Mouse (Mus musculus) forebrain, embryonic 13.5 days (tissue): ENCODE results near the gene Kif17. TPM values are rescaled to one million over a fixed set of nuclear protein-coding genes. Genes with fewer than 3 reads are reported as not detected.

Experiments used
- ATAC-seq: fragments of 200-750 bp; cut with Nextera tagmentation; 2 replicates; pipeline ENCODE4 v1.8.0; 2017
- H3K27ac ChIP-seq: fragments of 300-500 bp; sonication (generic); 2 replicates; pipeline ENCODE4 v1.5.1; 2015; ENCODE audit warnings: inconsistent platforms, mild to moderate bottlenecking, moderate library complexity
- H3K27me3 ChIP-seq: fragments of 300-500 bp; sonication (generic); 2 replicates; pipeline ENCODE4 v1.6.1; 2015; ENCODE audit warnings: mild to moderate bottlenecking, inconsistent platforms
- H3K36me3 ChIP-seq: fragments of 300-500 bp; sonication (generic); 2 replicates; pipeline ENCODE4 v1.6.1; 2015; ENCODE audit warnings: mild to moderate bottlenecking, inconsistent platforms; ENCODE audit not compliant: poor library complexity, severe bottlenecking
- H3K4me1 ChIP-seq: fragments of 300-500 bp; sonication (generic); 2 replicates; pipeline ENCODE4 v1.6.1; 2015; ENCODE audit warnings: inconsistent platforms
- H3K4me2 ChIP-seq: fragments of 300-500 bp; sonication (generic); 2 replicates; pipeline ENCODE4 v1.6.1; 2015; ENCODE audit warnings: inconsistent platforms, mild to moderate bottlenecking, moderate library complexity
- H3K4me3 ChIP-seq: fragments of 300-500 bp; sonication (generic); 2 replicates; pipeline ENCODE4 v1.5.1; 2015; ENCODE audit warnings: mild to moderate bottlenecking, inconsistent platforms
- H3K9ac ChIP-seq: fragments of 300-500 bp; sonication (generic); 2 replicates; pipeline ENCODE4 v1.6.1; 2015; ENCODE audit warnings: mild to moderate bottlenecking, inconsistent platforms
- H3K9me3 ChIP-seq: fragments of 300-500 bp; sonication (generic); replicated peaks from 2 replicates; pipeline ENCODE4 v1.6.1; 2016; ENCODE audit warnings: inconsistent platforms
- WGBS: fragments of 180-500 bp; shearing (Covaris S2); methylation state at CpG from one replicate; pipeline ENCODE4 v1.1.7; 2015; 5-methylcytosine and 5-hydroxymethylcytosine counted together
- polyA plus RNA-seq: library from polyadenylated mRNA; unstranded; fragments of >200 nt; fragmentation: Nextera tagmentation; extraction: Ambion mirVana; gene quantifications from 2 replicates; pipeline ENCODE4 v1.2.1, GENCODE M21; 2015

The Kif17 gene
- polyA plus RNA-seq, 1 experiment from 2014 or later = 0.59 TPM

GRCm38 (mm10) chr4:138220761-138221160, 29.5 kb upstream of the Kif17 start:
- ATAC-seq = no peak
- no peak overlapping the region for H3K4me3 ChIP-seq
- H3K27me3 ChIP-seq = no peaks in the 10 kb centered on the region
- H3K9ac ChIP-seq = no peak overlapping the region
- H3K36me3 ChIP-seq = peaks cover 38% of the 10 kb centered on the region
- WGBS = 87% methylated on average over 7 of the region's 7 CpGs
- no peaks in the 10 kb centered on the region for H3K9me3 ChIP-seq
- peaks cover 34% of the 10 kb centered on the region for H3K4me1 ChIP-seq
- H3K4me2 ChIP-seq = no peak overlapping the region
- no peak overlapping the region for H3K27ac ChIP-seq

- Histone ChIP-seq H3K4me2 (no peak overlapping the region), H3K4me1 (peaks cover 30% of the 10 kb centered on the region), H3K27me3 (no peaks in the 10 kb centered on the region), H3K27ac (no peak overlapping the region), H3K36me3 (peaks cover 45% of the 10 kb centered on the region), H3K9me3 (no peaks in the 10 kb centered on the region), H3K9ac (no peak overlapping the region), H3K4me3 (no peak overlapping the region)
- 93% methylated on average over 5 of the region's 5 CpGs for WGBS
- no peak for ATAC-seq
Observed at GRCm38 (mm10) chr4:138221406-138221805, 28.8 kb upstream of the Kif17 start.

GRCm38 (mm10) chr4:138222396-138222795, 27.8 kb upstream of the Kif17 start:
- ATAC-seq = no peak
- Histone ChIP-seq H3K9me3 (no peaks in the 10 kb centered on the region), H3K27me3 (no peaks in the 10 kb centered on the region), H3K27ac (no peak overlapping the region), H3K4me3 (no peak overlapping the region), H3K4me2 (no peak overlapping the region), H3K4me1 (peaks cover 30% of the 10 kb centered on the region), H3K36me3 (peaks cover 54% of the 10 kb centered on the region), H3K9ac (no peak overlapping the region)
- 88% methylated on average over 5 of the region's 5 CpGs for WGBS

- H3K9me3 ChIP-seq = no peaks in the 10 kb centered on the region
- no peak overlapping the region for H3K9ac ChIP-seq
- H3K4me1 ChIP-seq = peaks cover 21% of the 10 kb centered on the region
- no peak overlapping the region for H3K27ac ChIP-seq
- H3K4me2 ChIP-seq = no peak overlapping the region
- ATAC-seq = no peak
- whole genome bisulfite sequencing = 90% methylated on average over 10 of the region's 10 CpGs
- H3K4me3 ChIP-seq = no peak overlapping the region
- peaks cover 66% of the 10 kb centered on the region for H3K36me3 ChIP-seq
- H3K27me3 ChIP-seq = no peaks in the 10 kb centered on the region
Observed at GRCm38 (mm10) chr4:138223623-138224022, 26.6 kb upstream of the Kif17 start.

GRCm38 (mm10) chr4:138246756-138247665, 3.2 kb upstream of the Kif17 start:
- Histone ChIP-seq H3K9me3 (no peaks in the 10 kb centered on the region), H3K4me2 (no peak overlapping the region), H3K4me3 (no peak overlapping the region), H3K36me3 (peaks cover 60% of the 10 kb centered on the region), H3K27me3 (peaks cover 30% of the 10 kb centered on the region), H3K4me1 (peaks cover 25% of the 10 kb centered on the region), H3K9ac (no peak overlapping the region), H3K27ac (no peak overlapping the region)
- WGBS = 70% methylated on average over 27 of the region's 27 CpGs
- ATAC-seq = no peak

- peak overlapping the region; percentile 57 for H3K9ac ChIP-seq
- peaks cover 71% of the 10 kb centered on the region for H3K27me3 ChIP-seq
- H3K4me2 ChIP-seq = peak overlapping the region; percentile 98
- H3K27ac ChIP-seq = peak overlapping the region; percentile 19; the same call in 1 of the 2 replicates
- peaks cover 34% of the 10 kb centered on the region for H3K4me1 ChIP-seq
- ATAC-seq = peak; percentile 7; the same call in 1 of the 2 replicates
- WGBS = under 1% methylated on average over 14 of the region's 14 CpGs
- no peaks in the 10 kb centered on the region for H3K9me3 ChIP-seq
- peaks cover 12% of the 10 kb centered on the region for H3K36me3 ChIP-seq
- peak overlapping the region; percentile 54 for H3K4me3 ChIP-seq
Observed at GRCm38 (mm10) chr4:138251819-138252218, 1.6 kb downstream of the Kif17 start.

GRCm38 (mm10) chr4:138252231-138252630, 2.0 kb downstream of the Kif17 start:
- no peaks in the 10 kb centered on the region for H3K9me3 ChIP-seq
- peaks cover 34% of the 10 kb centered on the region for H3K4me1 ChIP-seq
- H3K9ac ChIP-seq = peak overlapping the region; percentile 57; the same call in 1 of the 2 replicates
- peaks cover 75% of the 10 kb centered on the region for H3K27me3 ChIP-seq
- no peak for ATAC-seq
- peak overlapping the region; percentile 98 for H3K4me2 ChIP-seq
- peaks cover 8% of the 10 kb centered on the region for H3K36me3 ChIP-seq
- peak overlapping the region; percentile 54 for H3K4me3 ChIP-seq
- 19% methylated on average over 5 of the region's 5 CpGs for WGBS
- no peak overlapping the region for H3K27ac ChIP-seq

GRCm38 (mm10) chr4:138257116-138257687, 7.0 kb downstream of the Kif17 start:
- no peaks in the 10 kb centered on the region for H3K9me3 ChIP-seq
- no peak for ATAC-seq
- H3K4me1 ChIP-seq = peaks cover 12% of the 10 kb centered on the region
- H3K9ac ChIP-seq = no peak overlapping the region
- H3K36me3 ChIP-seq = no peaks in the 10 kb centered on the region
- no peak overlapping the region for H3K4me2 ChIP-seq
- WGBS = 83% methylated on average over 22 of the region's 22 CpGs
- peaks cover 60% of the 10 kb centered on the region for H3K27me3 ChIP-seq
- no peak overlapping the region for H3K27ac ChIP-seq
- no peak overlapping the region for H3K4me3 ChIP-seq

- ATAC-seq = no peak
- Histone ChIP-seq H3K4me1 (peaks cover 13% of the 10 kb centered on the region), H3K9ac (no peak overlapping the region), H3K9me3 (no peaks in the 10 kb centered on the region), H3K4me3 (no peak overlapping the region), H3K27ac (no peak overlapping the region), H3K4me2 (no peak overlapping the region), H3K27me3 (peaks cover 56% of the 10 kb centered on the region), H3K36me3 (no peaks in the 10 kb centered on the region)
- 84% methylated on average over 7 of the region's 7 CpGs for WGBS
Observed at GRCm38 (mm10) chr4:138258663-138259062, 8.4 kb downstream of the Kif17 start.

GRCm38 (mm10) chr4:138259482-138259881, 9.2 kb downstream of the Kif17 start:
- Histone ChIP-seq H3K27ac (no peak overlapping the region), H3K4me1 (peaks cover 13% of the 10 kb centered on the region), H3K27me3 (peaks cover 56% of the 10 kb centered on the region), H3K9me3 (no peaks in the 10 kb centered on the region), H3K4me3 (no peak overlapping the region), H3K9ac (no peak overlapping the region), H3K4me2 (no peak overlapping the region), H3K36me3 (no peaks in the 10 kb centered on the region)
- 81% methylated on average over 5 of the region's 5 CpGs for WGBS
- no peak for ATAC-seq

- no peak overlapping the region for H3K27ac ChIP-seq
- peaks cover 13% of the 10 kb centered on the region for H3K4me1 ChIP-seq
- ATAC-seq = peak; percentile 88
- peak overlapping the region; percentile 79 for H3K4me2 ChIP-seq
- peak overlapping the region; percentile 59 for H3K9ac ChIP-seq
- H3K36me3 ChIP-seq = no peaks in the 10 kb centered on the region
- H3K9me3 ChIP-seq = no peaks in the 10 kb centered on the region
- H3K4me3 ChIP-seq = peak overlapping the region; percentile 66
- under 1% methylated on average over 55 of the region's 78 CpGs for WGBS
- H3K27me3 ChIP-seq = peaks cover 44% of the 10 kb centered on the region
Observed at GRCm38 (mm10) chr4:138261843-138262681, 11.8 kb downstream of the Kif17 start.

GRCm38 (mm10) chr4:138267869-138268268, 17.6 kb downstream of the Kif17 start:
- Histone ChIP-seq H3K27ac (no peak overlapping the region), H3K4me3 (no peak overlapping the region), H3K27me3 (peaks cover 26% of the 10 kb centered on the region), H3K36me3 (no peaks in the 10 kb centered on the region), H3K9ac (no peak overlapping the region), H3K9me3 (no peaks in the 10 kb centered on the region), H3K4me2 (no peak overlapping the region), H3K4me1 (peaks cover 5% of the 10 kb centered on the region)
- WGBS = 90% methylated on average over 10 of the region's 10 CpGs
- ATAC-seq = no peak
